Mouse (Mus musculus): ENCODE results near the gene Rassf3. TPM values are rescaled to one million over a fixed set of nuclear protein-coding genes. Genes with fewer than 3 reads are reported as not detected.

The Rassf3 gene
- total RNA-seq, 4 experiments from 2014 or later: 9.3 to 20.4 (median 15.3) TPM

GRCm38 (mm10) chr10:121411721-121412455 is 64.3 kb downstream of the Rassf3 start:
- no peak for DNase-seq (ENCODE audit: low spot score in 2 of 2)

- DNase-seq (ENCODE audit: low spot score in 2 of 2): no peak
Measured at GRCm38 (mm10) chr10:121409717-121410116, 66.4 kb downstream of the Rassf3 start.

GRCm38 (mm10) chr10:121403946-121404345 is 72.2 kb downstream of the Rassf3 start:
- DNase-seq (ENCODE audit: low spot score in 2 of 2): no peak

GRCm38 (mm10) chr10:121403104-121403503 is 73.0 kb downstream of the Rassf3 start:
- DNase-seq (ENCODE audit: low spot score in 2 of 2): no peak

GRCm38 (mm10) chr10:121401005-121401404 is 75.1 kb downstream of the Rassf3 start:
- no peak for DNase-seq (ENCODE audit: low spot score in 2 of 2)

GRCm38 (mm10) chr10:121398599-121398998 is 77.5 kb downstream of the Rassf3 start:
- no peak for DNase-seq (ENCODE audit: low spot score in 2 of 2)

- no peak for DNase-seq (ENCODE audit: low spot score in 2 of 2)
Measured at GRCm38 (mm10) chr10:121395542-121396176, 80.5 kb downstream of the Rassf3 start.

- DNase-seq (ENCODE audit: low spot score in 2 of 2): no peak
Measured at GRCm38 (mm10) chr10:121394789-121395325, 81.3 kb downstream of the Rassf3 start.

- DNase-seq (ENCODE audit: low spot score in 2 of 2): no peak
Measured at GRCm38 (mm10) chr10:121394270-121394669, 81.9 kb downstream of the Rassf3 start.

GRCm38 (mm10) chr10:121391901-121392300 is 84.2 kb downstream of the Rassf3 start:
- DNase-seq (ENCODE audit: low spot score in 2 of 2): no peak

GRCm38 (mm10) chr10:121390602-121391001 is 85.5 kb downstream of the Rassf3 start:
- no peak for DNase-seq (ENCODE audit: low spot score in 2 of 2)

- DNase-seq (ENCODE audit: low spot score in 2 of 2): no peak
Measured at GRCm38 (mm10) chr10:121386347-121386746, 89.8 kb downstream of the Rassf3 start.

GRCm38 (mm10) chr10:121385695-121386094 is 90.5 kb downstream of the Rassf3 start:
- DNase-seq (ENCODE audit: low spot score in 2 of 2): no peak

GRCm38 (mm10) chr10:121384710-121385109 is 91.4 kb downstream of the Rassf3 start:
- DNase-seq (ENCODE audit: low spot score in 2 of 2): no peak

- no peak for DNase-seq (ENCODE audit: low spot score in 2 of 2)
Measured at GRCm38 (mm10) chr10:121381280-121381679, 94.9 kb downstream of the Rassf3 start.

GRCm38 (mm10) chr10:121379387-121379786 is 96.8 kb downstream of the Rassf3 start:
- no peak for DNase-seq (ENCODE audit: low spot score in 2 of 2)

GRCm38 (mm10) chr10:121376530-121377271 is 99.4 kb downstream of the Rassf3 start:
- no peak for DNase-seq (ENCODE audit: low spot score in 2 of 2)

- no peak for DNase-seq (ENCODE audit: low spot score in 2 of 2)
Measured at GRCm38 (mm10) chr10:121375649-121376493, 100.3 kb downstream of the Rassf3 start.

- no peak for DNase-seq (ENCODE audit: low spot score in 2 of 2)
Measured at GRCm38 (mm10) chr10:121374693-121375620, 101.2 kb downstream of the Rassf3 start.

GRCm38 (mm10) chr10:121374013-121374412 is 102.1 kb downstream of the Rassf3 start:
- DNase-seq (ENCODE audit: low spot score in 2 of 2): no peak
